Mouse (Mus musculus) neural tube, embryonic 12.5 days (tissue): Measurements from ENCODE around the gene Mrpl50. TPM values are rescaled to one million over a fixed set of nuclear protein-coding genes. Genes with fewer than 3 reads are reported as not detected.
A peak's percentile ranks its signal among the peaks of the same experiment; 100 is the strongest.
"Not testable (repeated sequence)": the region's sequence is repeated elsewhere in the genome, so short reads cannot be mapped to it uniquely, and the experiment has no call there.

ENCODE experiments used
- ATAC-seq: fragments of 200-750 bp; cut with Nextera tagmentation; 2 replicates; pipeline ENCODE4 v1.8.0; 2017; ENCODE audit warnings: low read depth, mild to moderate bottlenecking, moderate TSS enrichment, moderate library complexity; ENCODE audit not compliant: low FRiP score
- H3K27ac ChIP-seq: fragments of 300-500 bp; sonication (generic); 2 replicates; pipeline ENCODE4 v1.5.1; 2016
- H3K27me3 ChIP-seq: fragments of 300-500 bp; sonication (generic); replicated peaks from 2 replicates; pipeline ENCODE4 v1.6.1; 2016; ENCODE audit warnings: mild to moderate bottlenecking
- H3K36me3 ChIP-seq: fragments of 300-500 bp; sonication (generic); 2 replicates; pipeline ENCODE4 v1.6.1; 2016; ENCODE audit warnings: mild to moderate bottlenecking
- H3K4me1 ChIP-seq: fragments of 300-500 bp; sonication (generic); 2 replicates; pipeline ENCODE4 v1.6.1; 2016
- H3K4me2 ChIP-seq: fragments of 300-500 bp; sonication (generic); replicated peaks from 2 replicates; pipeline ENCODE4 v1.6.1; 2016; ENCODE audit warnings: mild to moderate bottlenecking
- H3K4me3 ChIP-seq: fragments of 300-500 bp; sonication (generic); 2 replicates; pipeline ENCODE4 v1.5.1; 2016
- H3K9ac ChIP-seq: fragments of 300-500 bp; sonication (generic); 2 replicates; pipeline ENCODE4 v1.6.1; 2016; ENCODE audit warnings: mild to moderate bottlenecking
- H3K9me3 ChIP-seq: fragments of 300-500 bp; sonication (generic); 2 replicates; pipeline ENCODE4 v1.6.1; 2016; ENCODE audit warnings: mild to moderate bottlenecking
- WGBS: fragments of 180-500 bp; shearing (Covaris S2); methylation state at CpG from one replicate; pipeline ENCODE4 v1.1.7; 2016; 5-methylcytosine and 5-hydroxymethylcytosine counted together
- polyA plus RNA-seq: library from polyadenylated mRNA; unstranded; fragments of >200 nt; fragmentation: Nextera tagmentation; extraction: Ambion mirVana; gene quantifications from 2 replicates; pipeline ENCODE4 v1.2.1, GENCODE M21; 2016

Gene Mrpl50
- polyA plus RNA-seq, 1 experiment from 2014 or later, result 78.3 TPM

GRCm38 (mm10) chr4:49503563-49503962, 17.3 kb downstream of the Mrpl50 start:
- Histone ChIP-seq H3K4me3 (no peak overlapping the region), H3K4me2 (no peak overlapping the region), H3K9ac (no peak overlapping the region), H3K4me1 (no peaks in the 10 kb centered on the region), H3K27ac (no peak overlapping the region), H3K9me3 (no peaks in the 10 kb centered on the region), H3K27me3 (no peaks in the 10 kb centered on the region), H3K36me3 (no peaks in the 10 kb centered on the region)
- WGBS, result 93% methylated on average over 1 of the region's 1 CpGs
- ATAC-seq, result no peak

GRCm38 (mm10) chr4:49485934-49486650, 34.8 kb downstream of the Mrpl50 start:
- 65% methylated on average over 3 of the region's 3 CpGs for whole genome bisulfite sequencing
- not testable (repeated sequence) for H3K36me3 ChIP-seq, H3K9me3 ChIP-seq, H3K27ac ChIP-seq, H3K4me1 ChIP-seq, H3K4me3 ChIP-seq, H3K9ac ChIP-seq, ATAC-seq, H3K27me3 ChIP-seq, H3K4me2 ChIP-seq

GRCm38 (mm10) chr4:49485442-49485841, 35.5 kb downstream of the Mrpl50 start:
- Histone ChIP-seq H3K36me3 (no peaks in the 10 kb centered on the region), H3K4me1 (no peaks in the 10 kb centered on the region), H3K9ac (no peak overlapping the region), H3K4me2 (no peak overlapping the region), H3K9me3 (no peaks in the 10 kb centered on the region), H3K27me3 (no peaks in the 10 kb centered on the region), H3K27ac (no peak overlapping the region), H3K4me3 (no peak overlapping the region)
- no peak for ATAC-seq

DNA sequence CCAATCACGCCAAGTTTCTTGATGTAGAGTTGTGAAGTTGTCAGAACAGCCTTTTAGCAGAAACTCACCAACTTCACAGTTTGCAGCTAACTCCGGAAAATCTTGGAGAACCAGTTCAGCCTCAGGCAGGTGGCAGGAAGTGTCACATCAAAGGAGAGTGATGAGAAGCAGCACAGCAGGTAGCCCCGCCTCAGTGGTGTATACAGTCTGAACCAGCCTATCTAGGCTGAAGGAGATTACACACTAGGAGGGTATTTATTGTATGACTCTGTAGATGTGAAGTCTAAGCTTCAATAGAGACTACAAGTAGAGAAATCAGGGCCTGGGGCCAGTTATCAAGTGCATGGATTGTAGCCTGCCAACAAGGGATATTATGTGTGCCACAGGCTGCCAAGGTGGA, 40.0 kb downstream of the Mrpl50 start:
- Histone ChIP-seq H3K27me3 (no peaks in the 10 kb centered on the region), H3K9me3 (no peaks in the 10 kb centered on the region), H3K27ac (no peak overlapping the region), H3K4me2 (no peak overlapping the region), H3K9ac (no peak overlapping the region), H3K4me3 (no peak overlapping the region), H3K4me1 (peaks cover 5% of the 10 kb centered on the region; the same call in 1 of the 2 replicates), H3K36me3 (no peaks in the 10 kb centered on the region)
- ATAC-seq, result no peak
- 47% methylated on average over 3 of the region's 3 CpGs for WGBS

- H3K4me1 ChIP-seq, result peaks cover 5% of the 10 kb centered on the region; the same call in 1 of the 2 replicates
- no peaks in the 10 kb centered on the region for H3K27me3 ChIP-seq
- no peak overlapping the region for H3K27ac ChIP-seq
- ATAC-seq, result no peak
- H3K9me3 ChIP-seq, result no peaks in the 10 kb centered on the region
- no peak overlapping the region; the same call in 1 of the 2 replicates for H3K4me2 ChIP-seq
- H3K36me3 ChIP-seq, result no peaks in the 10 kb centered on the region
- H3K9ac ChIP-seq, result no peak overlapping the region
- WGBS, result 22% methylated on average over 21 of the region's 21 CpGs
- H3K4me3 ChIP-seq, result no peak overlapping the region
Measured at GRCm38 (mm10) chr4:49480104-49480760, 40.7 kb downstream of the Mrpl50 start.

DNA sequence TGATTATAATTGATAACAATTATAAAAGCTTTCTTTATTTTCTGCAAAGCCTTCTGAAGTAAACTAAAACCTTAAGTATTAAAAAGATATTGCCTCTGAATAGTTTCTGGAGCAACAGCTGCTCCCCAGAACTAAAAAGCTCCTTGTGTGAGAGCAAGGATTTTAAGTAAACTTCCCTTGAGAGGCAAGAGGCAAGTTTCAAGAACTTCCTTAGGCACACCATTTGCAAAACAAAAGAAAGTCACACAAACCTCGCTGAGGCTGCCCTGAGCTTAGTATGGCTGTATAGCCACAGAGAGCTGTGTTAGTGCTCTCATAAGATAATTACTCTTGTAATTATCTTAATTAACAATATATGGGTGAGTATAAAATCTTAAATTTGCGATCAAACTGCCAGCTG, 41.9 kb downstream of the Mrpl50 start:
- not testable (repeated sequence) for H3K9ac ChIP-seq, H3K36me3 ChIP-seq, H3K4me3 ChIP-seq, H3K27ac ChIP-seq, H3K4me2 ChIP-seq, ATAC-seq, H3K9me3 ChIP-seq, H3K4me1 ChIP-seq, H3K27me3 ChIP-seq
- WGBS, result 2% methylated on average over 2 of the region's 2 CpGs

GRCm38 (mm10) chr4:49478118-49478877, 42.6 kb downstream of the Mrpl50 start:
- Histone ChIP-seq H3K9me3 (no peaks in the 10 kb centered on the region), H3K4me3 (no peak overlapping the region), H3K27ac (no peak overlapping the region), H3K27me3 (no peaks in the 10 kb centered on the region), H3K4me1 (peaks cover 5% of the 10 kb centered on the region; the same call in 1 of the 2 replicates), H3K9ac (no peak overlapping the region), H3K36me3 (no peaks in the 10 kb centered on the region), H3K4me2 (peak overlapping the region; percentile 54)
- peak; percentile 61; the same call in 1 of the 2 replicates for ATAC-seq
- 20% methylated on average over 19 of the region's 19 CpGs for WGBS

DNA sequence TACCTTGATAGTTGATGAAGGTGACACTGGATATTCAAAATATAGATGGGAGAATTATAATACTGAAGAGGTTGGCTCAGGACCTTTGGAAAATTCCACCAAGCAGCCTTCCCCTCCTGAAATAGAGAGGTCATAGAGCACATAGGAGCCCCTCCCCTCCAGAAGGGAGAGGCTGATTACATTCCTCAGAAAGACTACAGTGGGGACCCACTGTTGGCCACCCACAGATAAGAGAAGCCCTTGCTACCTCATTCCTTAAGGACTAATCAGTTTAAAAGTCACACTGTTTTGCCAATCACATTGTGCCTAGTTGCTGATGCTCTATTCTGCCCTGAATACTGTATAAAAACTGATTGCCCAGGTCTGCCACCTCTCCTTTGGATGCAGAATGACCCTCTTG, 46.3 kb downstream of the Mrpl50 start:
- no peak for ATAC-seq
- Histone ChIP-seq H3K27me3 (no peaks in the 10 kb centered on the region), H3K27ac (no peak overlapping the region), H3K4me2 (no peak overlapping the region), H3K36me3 (no peaks in the 10 kb centered on the region), H3K9me3 (no peaks in the 10 kb centered on the region), H3K9ac (no peak overlapping the region), H3K4me1 (peaks cover 5% of the 10 kb centered on the region; the same call in 1 of the 2 replicates), H3K4me3 (no peak overlapping the region)

DNA sequence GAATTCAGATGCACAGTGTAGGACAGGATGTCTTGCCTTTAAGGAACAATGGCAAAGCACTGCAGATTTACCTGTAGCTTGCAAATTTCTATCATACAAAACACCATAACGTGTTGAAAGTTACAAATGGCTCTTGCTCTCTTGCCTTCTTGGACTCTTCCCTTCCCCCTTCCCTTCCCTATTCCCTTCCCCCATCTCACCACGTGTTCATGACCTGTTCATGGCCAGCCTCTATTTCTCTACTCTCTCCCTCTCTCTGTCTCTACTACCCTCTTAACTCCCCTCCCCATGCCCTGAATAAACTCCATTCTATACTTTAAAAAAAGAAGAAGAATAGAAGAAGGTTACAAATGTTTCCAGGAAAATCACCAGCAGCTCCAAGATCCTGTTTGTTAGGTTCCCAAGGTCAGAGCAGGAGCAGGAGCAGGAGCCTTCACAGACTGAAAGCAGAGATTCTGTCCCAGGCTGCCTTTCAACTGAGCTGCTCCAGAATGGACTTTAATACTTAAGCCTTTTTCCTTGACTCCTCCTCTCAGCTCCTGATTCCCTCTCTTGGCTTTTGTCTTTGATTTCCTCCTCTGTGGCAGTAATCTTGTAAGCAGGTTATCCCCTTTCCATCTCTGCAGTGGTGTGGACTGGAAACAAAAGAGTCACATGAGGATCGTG, 47.3 kb downstream of the Mrpl50 start, which contains the start of gene Acnat1:
Gene Acnat1, minus strand, starts transcription at position 478 of the 666 bp plus-strand sequence.
- no peak within 1 kb of the TSS for H3K4me3 ChIP-seq
- H3K9me3 ChIP-seq, result no peaks in the 10 kb centered on the region
- H3K9ac ChIP-seq, result no peak within 1 kb of the TSS
- no peak for ATAC-seq
- H3K36me3 ChIP-seq, result no peaks in the 10 kb centered on the region
- H3K4me1 ChIP-seq, result peaks cover 5% of the 10 kb centered on the region; the same call in 1 of the 2 replicates
- H3K27me3 ChIP-seq, result no peaks in the 10 kb centered on the region
- WGBS, result 59% methylated on average over 3 of the region's 3 CpGs
- no peak within 1 kb of the TSS for H3K27ac ChIP-seq
- H3K4me2 ChIP-seq, result no peak within 1 kb of the TSS

DNA sequence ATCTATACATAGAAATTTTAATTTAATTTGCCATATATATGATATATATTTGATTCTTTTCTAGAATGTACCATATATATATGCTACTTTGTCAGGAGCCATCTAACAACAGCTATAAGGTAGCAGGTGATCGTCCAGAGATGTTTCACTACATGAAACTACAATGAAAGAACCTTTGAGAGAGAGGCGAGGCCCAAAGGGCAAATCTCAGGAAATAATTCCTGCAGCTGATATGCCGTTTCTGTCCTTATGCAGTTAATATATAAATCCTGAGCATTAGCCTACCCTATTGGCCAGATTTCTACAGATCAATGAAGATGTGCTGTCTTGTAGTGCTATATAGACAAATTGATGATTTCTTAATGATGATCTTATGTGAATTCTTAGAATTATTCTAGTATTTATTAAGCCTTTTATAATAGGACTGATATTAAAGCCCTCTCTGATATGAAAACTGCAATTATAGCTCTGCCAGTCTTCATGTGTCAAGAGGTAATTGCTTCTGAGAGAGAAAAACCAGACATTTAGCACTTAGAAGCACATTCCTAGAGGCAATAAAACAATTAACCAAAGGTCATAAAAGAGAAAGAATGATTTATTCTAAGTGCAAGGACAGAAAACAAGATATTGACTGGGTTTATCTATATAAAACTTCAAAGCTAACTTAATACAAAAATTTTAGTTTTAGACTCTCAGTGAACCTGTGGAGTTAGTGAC, 51.3 kb downstream of the Mrpl50 start:
- ATAC-seq, result no peak
- H3K4me2 ChIP-seq, result no peak overlapping the region
- 84% methylated on average over 3 of the region's 3 CpGs for WGBS

GRCm38 (mm10) chr4:49467360-49467759, 53.5 kb downstream of the Mrpl50 start:
- Histone ChIP-seq H3K4me3 (no peak overlapping the region), H3K27ac (no peak overlapping the region), H3K4me2 (no peak overlapping the region), H3K9me3 (no peaks in the 10 kb centered on the region), H3K36me3 (no peaks in the 10 kb centered on the region), H3K27me3 (no peaks in the 10 kb centered on the region), H3K9ac (no peak overlapping the region), H3K4me1 (no peaks in the 10 kb centered on the region)
- WGBS, result 94% methylated on average over 6 of the region's 6 CpGs
- no peak for ATAC-seq

More for the DNA sequence above, 51.3 kb downstream of the Mrpl50 start:
- H3K4me1 ChIP-seq, result no peaks in the 10 kb centered on the region
- no peak overlapping the region for H3K27ac ChIP-seq
- H3K4me3 ChIP-seq, result no peak overlapping the region
- no peak overlapping the region for H3K9ac ChIP-seq
- H3K9me3 ChIP-seq, result no peaks in the 10 kb centered on the region
- no peaks in the 10 kb centered on the region for H3K27me3 ChIP-seq
- no peaks in the 10 kb centered on the region for H3K36me3 ChIP-seq
